Mouse (Mus musculus): ENCODE data around the gene Flvcr2. TPM values are rescaled to one million over a fixed set of nuclear protein-coding genes. Genes with fewer than 3 reads are reported as not detected.

Flvcr2 gene
- polyA plus RNA-seq, 1 experiment from 2014 or later = 3.8 TPM

GRCm38 (mm10) chr12:85839371-85840000, 93.1 kb downstream of the Flvcr2 start:
- Histone ChIP-seq H3K27me3 (no peaks in the 10 kb centered on the region), H3K27ac (no peak overlapping the region), H3K36me3 (peaks cover 11% of the 10 kb centered on the region; the same call in 1 of the 2 replicates), H3K9me3 (no peaks in the 10 kb centered on the region), H3K4me3 (no peak overlapping the region), H3K4me2 (no peak overlapping the region), H3K4me1 (no peaks in the 10 kb centered on the region), H3K9ac (no peak overlapping the region)
- ATAC-seq (ENCODE audit: insufficient number of reproducible peaks, low FRiP score, low TSS enrichment, low read depth) = no peak
- WGBS = 85% methylated on average over 12 of the region's 12 CpGs

DNA sequence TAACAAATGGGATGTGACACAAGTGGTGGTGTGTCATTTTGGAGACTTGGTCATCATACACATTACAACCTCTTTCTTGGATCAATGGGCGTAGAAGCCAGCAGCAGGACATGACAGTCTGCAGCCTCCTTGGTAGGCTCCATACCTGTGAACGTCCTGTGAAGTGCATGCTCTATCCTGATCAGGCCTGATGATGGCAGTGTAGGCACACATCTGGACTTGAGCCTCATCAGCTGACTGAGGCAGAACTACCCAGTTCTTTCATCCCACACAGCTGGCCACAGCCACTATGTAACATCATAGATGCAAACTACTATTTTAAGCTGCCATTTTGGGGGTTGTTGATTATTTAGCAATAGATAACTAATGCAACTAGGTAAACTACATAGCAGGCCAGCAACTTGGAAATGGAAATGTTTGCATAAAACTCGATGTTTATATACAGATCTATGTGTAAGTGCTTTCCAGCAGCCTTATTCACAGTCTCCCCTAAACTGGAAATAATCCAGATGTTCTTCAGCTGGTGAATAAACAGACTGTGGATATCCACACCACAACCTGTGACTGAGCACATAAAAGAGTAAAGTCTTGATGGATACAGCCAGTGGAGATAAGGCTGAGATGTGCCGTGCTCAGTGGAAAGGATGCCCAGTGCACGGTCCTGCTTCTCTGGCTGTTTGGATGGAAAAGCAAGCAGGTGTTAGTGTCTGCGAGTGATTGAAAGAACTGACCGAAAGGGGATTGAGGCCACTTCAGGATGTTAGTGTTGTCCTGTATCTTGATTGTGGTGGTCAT, 102.0 kb downstream of the Flvcr2 start:
- no peak overlapping the region for H3K9ac ChIP-seq
- 77% methylated on average over 7 of the region's 7 CpGs for WGBS
- H3K27ac ChIP-seq = peak overlapping the region; percentile 43; the same call in 1 of the 2 replicates
- H3K36me3 ChIP-seq = peaks cover 20% of the 10 kb centered on the region
- H3K4me2 ChIP-seq = no peak overlapping the region
- H3K9me3 ChIP-seq = no peaks in the 10 kb centered on the region
- no peaks in the 10 kb centered on the region for H3K27me3 ChIP-seq
- H3K4me1 ChIP-seq = no peaks in the 10 kb centered on the region
- 0 out of 2 replicates have a peak, but pooled peaks have one; percentile 61 for ATAC-seq (ENCODE audit: insufficient number of reproducible peaks, low FRiP score, low TSS enrichment, low read depth)
- no peak overlapping the region for H3K4me3 ChIP-seq

DNA sequence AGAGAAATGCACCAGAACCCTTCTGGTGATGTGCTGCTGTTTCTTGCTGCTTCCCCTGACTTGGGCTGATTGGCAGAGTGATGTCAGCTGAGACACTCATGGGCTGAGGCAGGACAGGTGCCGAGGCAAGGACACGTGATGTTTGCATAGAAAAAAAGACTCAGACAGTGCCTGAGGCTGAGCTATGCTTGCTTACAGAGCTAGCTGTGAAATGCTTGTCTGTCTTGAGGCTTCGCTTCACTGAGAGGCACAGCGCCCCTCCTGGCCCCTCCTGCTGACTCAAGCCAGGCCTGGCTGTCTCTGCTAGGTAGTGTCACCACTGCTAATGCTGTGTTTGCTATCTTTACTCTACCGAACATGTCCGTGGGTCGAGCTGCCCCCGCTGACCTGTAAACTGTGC, 104.3 kb downstream of the Flvcr2 start:
- Histone ChIP-seq H3K4me2 (no peak overlapping the region), H3K9ac (no peak overlapping the region), H3K36me3 (peaks cover 12% of the 10 kb centered on the region; the same call in 1 of the 2 replicates), H3K27ac (no peak overlapping the region), H3K27me3 (no peaks in the 10 kb centered on the region), H3K4me1 (no peaks in the 10 kb centered on the region), H3K4me3 (no peak overlapping the region), H3K9me3 (no peaks in the 10 kb centered on the region)
- 84% methylated on average over 8 of the region's 8 CpGs for WGBS
- no peak for ATAC-seq (ENCODE audit: insufficient number of reproducible peaks, low FRiP score, low TSS enrichment, low read depth)

- Histone ChIP-seq H3K36me3 (peaks cover 7% of the 10 kb centered on the region; the same call in 1 of the 2 replicates), H3K27ac (no peak overlapping the region), H3K4me1 (peaks cover 6% of the 10 kb centered on the region), H3K27me3 (no peaks in the 10 kb centered on the region), H3K4me3 (no peak overlapping the region), H3K9me3 (no peaks in the 10 kb centered on the region), H3K4me2 (no peak overlapping the region), H3K9ac (no peak overlapping the region)
- ATAC-seq (ENCODE audit: insufficient number of reproducible peaks, low FRiP score, low TSS enrichment, low read depth) = no peak
- 84% methylated on average over 4 of the region's 4 CpGs for WGBS
Measured at GRCm38 (mm10) chr12:85853836-85854235, 107.5 kb downstream of the Flvcr2 start.

- H3K27ac ChIP-seq = no peak overlapping the region
- WGBS = 81% methylated on average over 1 of the region's 1 CpGs
- H3K9me3 ChIP-seq = no peaks in the 10 kb centered on the region
- H3K4me2 ChIP-seq = no peak overlapping the region
- H3K9ac ChIP-seq = no peak overlapping the region
- H3K4me3 ChIP-seq = no peak overlapping the region
- H3K27me3 ChIP-seq = no peaks in the 10 kb centered on the region
- H3K4me1 ChIP-seq = peaks cover 10% of the 10 kb centered on the region
- ATAC-seq (ENCODE audit: insufficient number of reproducible peaks, low FRiP score, low TSS enrichment, low read depth) = no peak
- peaks cover 7% of the 10 kb centered on the region; the same call in 1 of the 2 replicates for H3K36me3 ChIP-seq
Measured at GRCm38 (mm10) chr12:85854271-85854670, 107.9 kb downstream of the Flvcr2 start.

DNA sequence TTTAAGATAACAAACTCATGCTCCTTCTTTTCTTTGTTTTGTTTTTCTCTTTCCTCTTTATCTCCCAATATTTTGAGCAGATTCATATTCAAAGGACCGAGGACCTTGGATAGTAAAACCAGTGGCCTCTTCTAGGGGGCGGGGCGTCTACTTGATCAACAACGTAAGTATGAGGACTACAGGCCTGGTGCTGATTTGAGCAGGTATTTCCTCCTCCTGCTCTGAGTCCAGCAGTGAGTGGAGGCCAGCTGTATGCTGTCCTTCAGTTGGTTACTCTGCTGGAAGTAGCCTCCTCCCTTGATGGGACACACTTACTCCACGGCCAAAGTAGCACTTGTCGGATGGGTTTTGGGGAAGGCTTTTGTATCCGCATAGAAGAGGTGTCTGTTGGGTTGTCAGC, 111.0 kb downstream of the Flvcr2 start:
- Histone ChIP-seq H3K36me3 (no peaks in the 10 kb centered on the region), H3K9me3 (no peaks in the 10 kb centered on the region), H3K27me3 (no peaks in the 10 kb centered on the region), H3K4me1 (peaks cover 26% of the 10 kb centered on the region), H3K4me3 (no peak overlapping the region), H3K4me2 (no peak overlapping the region), H3K27ac (no peak overlapping the region), H3K9ac (no peak overlapping the region)
- no peak for ATAC-seq (ENCODE audit: insufficient number of reproducible peaks, low FRiP score, low TSS enrichment, low read depth)
- WGBS = 85% methylated on average over 7 of the region's 7 CpGs

DNA sequence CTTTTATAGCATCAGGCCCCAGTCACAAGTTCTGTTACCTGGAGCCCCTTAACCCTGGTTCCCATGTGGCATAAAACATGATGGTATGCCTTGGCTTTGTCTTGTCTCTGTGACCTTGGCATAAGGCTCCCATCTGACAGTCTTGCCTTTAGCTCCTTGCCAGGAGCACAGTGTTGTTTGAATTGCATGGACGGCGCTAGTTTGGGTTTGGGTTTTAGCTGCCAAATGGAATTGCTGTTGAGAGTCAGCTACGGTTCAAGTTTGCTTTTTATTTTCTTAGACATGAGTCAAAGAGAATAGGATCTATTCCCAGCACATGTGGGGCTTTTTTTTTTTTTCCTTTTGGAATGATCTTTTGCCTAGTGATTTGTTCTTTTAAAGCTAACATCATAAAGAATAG, 112.8 kb downstream of the Flvcr2 start:
- 44% methylated on average over 3 of the region's 3 CpGs for WGBS
- H3K27ac ChIP-seq = peak overlapping the region; percentile 83

DNA sequence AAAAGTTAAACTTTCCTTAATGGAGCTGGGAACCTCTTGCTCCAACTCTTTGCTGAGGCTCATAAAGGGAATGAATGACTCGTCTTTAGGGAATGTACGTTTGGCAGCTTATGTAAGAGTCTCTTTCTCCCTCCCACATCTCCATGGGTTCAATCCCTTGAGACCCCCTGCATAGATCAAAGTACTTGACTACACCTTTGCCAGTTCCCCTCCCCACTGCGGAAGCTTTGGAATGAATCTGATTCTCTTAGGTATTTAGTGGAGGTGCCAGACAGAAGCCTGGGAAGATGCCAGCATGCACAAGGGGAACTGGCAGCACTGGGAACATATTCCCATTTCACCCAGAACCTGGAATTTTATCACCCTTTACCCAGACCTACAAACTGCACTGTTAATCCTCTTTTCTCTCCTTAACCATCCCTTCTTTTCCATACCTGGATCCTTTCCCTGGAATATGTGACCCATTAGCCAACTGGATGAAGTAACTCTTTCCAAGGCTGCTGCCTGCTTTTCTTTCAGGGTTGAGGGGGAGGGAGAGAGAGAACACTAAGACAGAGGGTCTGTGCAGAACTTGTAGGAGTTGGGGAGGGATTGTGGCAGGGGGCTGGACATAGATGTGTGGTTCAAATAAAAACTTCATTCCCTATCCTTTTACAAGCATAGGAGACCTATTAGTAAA, 113.3 kb downstream of the Flvcr2 start:
- WGBS = 13% methylated on average over 3 of the region's 3 CpGs
- no peaks in the 10 kb centered on the region for H3K27me3 ChIP-seq
- peaks cover 36% of the 10 kb centered on the region for H3K4me1 ChIP-seq
- no peak overlapping the region for H3K4me3 ChIP-seq
- H3K27ac ChIP-seq = peak overlapping the region; percentile 83
- peaks cover 3% of the 10 kb centered on the region; the same call in 1 of the 2 replicates for H3K36me3 ChIP-seq
- ATAC-seq (ENCODE audit: insufficient number of reproducible peaks, low FRiP score, low TSS enrichment, low read depth) = peak; percentile 81
- no peak overlapping the region for H3K4me2 ChIP-seq
- H3K9ac ChIP-seq = no peak overlapping the region
- no peaks in the 10 kb centered on the region for H3K9me3 ChIP-seq

More for the DNA sequence above, 112.8 kb downstream of the Flvcr2 start:
- H3K9me3 ChIP-seq = no peaks in the 10 kb centered on the region
- no peaks in the 10 kb centered on the region for H3K36me3 ChIP-seq
- peak; percentile 15; the same call in 1 of the 2 replicates for ATAC-seq (ENCODE audit: insufficient number of reproducible peaks, low FRiP score, low TSS enrichment, low read depth)
- no peak overlapping the region for H3K4me2 ChIP-seq
- no peak overlapping the region for H3K9ac ChIP-seq
- H3K27me3 ChIP-seq = no peaks in the 10 kb centered on the region
- H3K4me1 ChIP-seq = peaks cover 36% of the 10 kb centered on the region
- no peak overlapping the region for H3K4me3 ChIP-seq

DNA sequence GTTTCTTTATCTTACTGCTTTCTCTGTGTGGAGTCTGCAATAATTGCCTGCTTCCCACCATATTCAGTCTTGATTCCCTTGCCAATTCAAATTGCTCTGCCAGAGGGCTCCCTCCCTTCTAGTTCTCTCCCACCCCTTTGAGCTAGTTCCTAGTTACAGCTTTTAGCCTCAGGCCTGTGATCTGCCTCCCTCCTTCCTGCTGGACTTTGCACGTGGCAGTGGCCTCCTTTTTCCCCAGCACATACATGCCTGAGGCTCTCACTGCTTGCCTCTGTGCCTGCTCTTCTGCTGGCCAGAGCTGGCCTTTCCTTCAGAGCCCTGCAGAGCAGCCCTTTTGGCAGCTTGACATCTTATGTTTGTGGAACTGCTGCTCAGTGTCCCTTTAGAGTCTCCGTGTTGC, 116.2 kb downstream of the Flvcr2 start:
- Histone ChIP-seq H3K36me3 (peaks cover 3% of the 10 kb centered on the region; the same call in 1 of the 2 replicates), H3K27ac (peak overlapping the region; percentile 83), H3K9me3 (no peaks in the 10 kb centered on the region), H3K4me2 (no peak overlapping the region), H3K9ac (no peak overlapping the region), H3K4me3 (no peak overlapping the region), H3K27me3 (no peaks in the 10 kb centered on the region), H3K4me1 (peaks cover 36% of the 10 kb centered on the region)
- 28% methylated on average over 2 of the region's 2 CpGs for WGBS
- ATAC-seq (ENCODE audit: insufficient number of reproducible peaks, low FRiP score, low TSS enrichment, low read depth) = 0 out of 2 replicates have a peak, but pooled peaks have one; percentile 42

All from limb, embryonic 15.5 days (tissue).